Mouse (Mus musculus) lung, embryonic 14.5 days (tissue): ENCODE measurements around the gene Kcne2. TPM values are rescaled to one million over a fixed set of nuclear protein-coding genes. Genes with fewer than 3 reads are reported as not detected.

Experiments
- ATAC-seq: fragments of 200-750 bp; cut with Nextera tagmentation; 2 replicates; pipeline ENCODE4 v1.8.0; 2017; ENCODE audit warnings: mild to moderate bottlenecking, moderate TSS enrichment, moderate library complexity; ENCODE audit not compliant: insufficient read depth
- DNase-seq: peaks from one replicate; pipeline ENCODE4 v3.0.0-alpha.2; 2015
- H3K27ac ChIP-seq: fragments of 300-500 bp; sonication (generic); 2 replicates; pipeline ENCODE4 v1.5.1; 2014; ENCODE audit warnings: low read depth, mild to moderate bottlenecking, moderate library complexity
- H3K27me3 ChIP-seq: fragments of 300-500 bp; sonication (generic); 2 replicates; pipeline ENCODE4 v1.6.1; 2014; ENCODE audit warnings: low read length, control low read depth; ENCODE audit not compliant: insufficient read depth
- H3K36me3 ChIP-seq: fragments of 300-500 bp; sonication (generic); 2 replicates; pipeline ENCODE4 v1.6.1; 2014; ENCODE audit warnings: control low read depth; ENCODE audit not compliant: insufficient read depth
- H3K4me1 ChIP-seq: fragments of 300-500 bp; sonication (generic); 2 replicates; pipeline ENCODE4 v1.6.1; 2014; ENCODE audit warnings: antibody characterized with exemption, control low read depth; ENCODE audit not compliant: insufficient read depth
- H3K4me2 ChIP-seq: fragments of 300-500 bp; sonication (generic); 2 replicates; pipeline ENCODE4 v1.6.1; 2014; ENCODE audit warnings: mild to moderate bottlenecking
- H3K4me3 ChIP-seq: fragments of 300-500 bp; sonication (generic); 2 replicates; pipeline ENCODE4 v1.5.1; 2014; ENCODE audit warnings: low read depth, low read length
- H3K9ac ChIP-seq: fragments of 300-500 bp; sonication (generic); 2 replicates; pipeline ENCODE4 v1.6.1; 2014
- H3K9me3 ChIP-seq: fragments of 300-500 bp; sonication (generic); 2 replicates; pipeline ENCODE4 v1.6.1; 2016; ENCODE audit warnings: low read depth, low read length, control low read depth
- CTCF ChIP-seq: IDR thresholded peaks from 2 replicates; pipeline ENCODE4 v1.5.1; 2016; ENCODE audit warnings: antibody characterized with exemption, low read depth
- WGBS: fragments of 180-500 bp; shearing (Covaris S2); extraction: QIAGEN DNeasy Blood & Tissue Kit; methylation state at CpG from one replicate; pipeline ENCODE4 v1.1.7; 2014; 5-methylcytosine and 5-hydroxymethylcytosine counted together
- polyA plus RNA-seq: library from polyadenylated mRNA; unstranded; fragments of >200 nt; fragmentation: Nextera tagmentation; extraction: Ambion mirVana; gene quantifications from 2 replicates; pipeline ENCODE4 v1.2.1, GENCODE M21; 2014

Kcne2 gene
- 0.21 and 0.26 TPM in 2 replicates for polyA plus RNA-seq

DNA sequence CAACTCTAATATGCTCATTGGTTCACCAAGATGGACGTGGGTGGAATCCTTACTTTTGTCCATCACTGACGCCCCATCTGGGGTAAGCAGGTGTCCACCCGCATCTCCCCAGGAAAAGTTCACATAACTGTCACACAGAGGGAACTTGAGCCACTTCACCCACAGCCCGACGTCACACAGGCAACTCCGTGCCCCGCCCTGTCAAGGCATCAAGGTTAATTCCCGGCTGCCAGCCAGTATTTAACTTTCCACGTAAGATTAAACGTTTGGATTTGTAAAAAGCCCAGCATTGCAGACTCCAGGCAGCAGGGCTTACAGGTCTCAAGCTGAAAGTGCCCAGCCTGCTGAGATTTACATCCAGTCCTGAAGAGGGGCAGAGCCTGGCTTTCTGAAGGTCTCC is at the start of gene Kcne2:
Gene Kcne2 (plus strand): TSS at position 289 of the 400 bp plus-strand sequence.
- Histone ChIP-seq H3K9ac (no peak within 1 kb of the TSS), H3K36me3 (no peaks in the 10 kb centered on the region), H3K4me3 (no peak within 1 kb of the TSS), H3K4me2 (no peak within 1 kb of the TSS), H3K27me3 (no peaks in the 10 kb centered on the region), H3K4me1 (no peaks in the 10 kb centered on the region), H3K27ac (no peak within 1 kb of the TSS), H3K9me3 (no peaks in the 10 kb centered on the region)
- ATAC-seq (no peak), DNase-seq (peak; percentile 39)
- no peak for TF ChIP-seq CTCF
- WGBS = 47% methylated on average over 10 of the region's 10 CpGs

DNA sequence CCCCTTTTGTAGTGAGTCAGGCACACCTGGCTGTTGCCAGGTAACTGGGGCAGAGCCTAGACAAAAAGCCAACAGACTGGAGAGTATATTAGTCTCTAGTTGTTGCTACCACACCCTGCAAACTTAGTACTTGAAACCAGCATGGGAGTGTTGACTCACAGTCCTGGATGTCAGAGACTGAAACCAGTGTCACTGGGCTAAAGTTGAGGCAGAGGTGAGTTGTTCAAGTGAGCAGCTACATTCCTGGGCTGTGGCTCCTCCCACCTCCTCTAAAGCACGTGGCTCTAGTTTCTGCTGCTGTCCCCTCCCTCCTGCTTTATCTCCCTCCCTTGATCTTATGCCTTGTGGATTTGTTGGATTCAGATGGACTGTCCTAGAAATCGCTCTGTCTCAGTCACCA is 46.3 kb upstream of the Kcne2 start:
- no peak overlapping the region for H3K4me2 ChIP-seq
- DNase-seq (peak; percentile 20), ATAC-seq (no peak)
- no peaks in the 10 kb centered on the region for H3K36me3 ChIP-seq
- no peak overlapping the region for H3K27ac ChIP-seq
- H3K4me1 ChIP-seq = 0 out of 2 replicates have a peak, but pooled peaks cover 4% of the 10 kb centered on the region
- H3K9me3 ChIP-seq = no peaks in the 10 kb centered on the region
- no peak for TF ChIP-seq CTCF
- no peak overlapping the region for H3K9ac ChIP-seq
- H3K27me3 ChIP-seq = no peaks in the 10 kb centered on the region
- H3K4me3 ChIP-seq = no peak overlapping the region
- whole genome bisulfite sequencing = 41% methylated on average over 2 of the region's 2 CpGs

DNA sequence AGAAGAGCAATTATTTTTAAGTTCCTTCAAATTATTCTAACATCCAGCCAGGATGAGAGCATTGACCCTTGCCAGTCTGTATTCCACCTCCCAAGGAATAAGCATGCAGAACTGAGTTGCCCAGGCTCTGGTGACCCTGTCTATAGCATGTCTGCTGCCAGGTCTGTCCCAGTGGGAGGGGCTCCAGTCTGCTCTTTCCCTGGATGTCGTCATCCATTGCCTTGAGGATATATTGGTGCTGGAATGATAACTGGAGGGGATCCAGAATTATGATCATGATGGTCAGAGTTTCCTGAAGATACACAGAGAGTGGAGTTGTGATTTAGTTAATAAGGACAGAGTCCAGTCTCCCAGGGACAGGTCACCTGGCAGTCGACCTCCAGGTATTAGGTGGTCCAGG is 45.2 kb upstream of the Kcne2 start:
- Histone ChIP-seq H3K27me3 (no peaks in the 10 kb centered on the region), H3K4me2 (no peak overlapping the region), H3K9me3 (no peaks in the 10 kb centered on the region), H3K36me3 (no peaks in the 10 kb centered on the region), H3K4me3 (no peak overlapping the region), H3K27ac (no peak overlapping the region), H3K4me1 (0 out of 2 replicates have a peak, but pooled peaks cover 4% of the 10 kb centered on the region), H3K9ac (no peak overlapping the region)
- DNase-seq (no peak), ATAC-seq (no peak)
- 58% methylated on average over 2 of the region's 2 CpGs for WGBS
- TF ChIP-seq CTCF = no peak

- Histone ChIP-seq H3K27ac (no peak overlapping the region), H3K27me3 (no peaks in the 10 kb centered on the region), H3K4me2 (no peak overlapping the region), H3K9ac (no peak overlapping the region), H3K36me3 (no peaks in the 10 kb centered on the region), H3K9me3 (no peaks in the 10 kb centered on the region), H3K4me1 (0 out of 2 replicates have a peak, but pooled peaks cover 4% of the 10 kb centered on the region), H3K4me3 (no peak overlapping the region)
- DNase-seq (peak; percentile 13), ATAC-seq (no peak)
- TF ChIP-seq CTCF = no peak
- 28% methylated on average over 11 of the region's 11 CpGs for WGBS
Observed at GRCm38 (mm10) chr16:92247700-92248099, 44.5 kb upstream of the Kcne2 start.

GRCm38 (mm10) chr16:92249681-92250080 is 42.5 kb upstream of the Kcne2 start:
- Histone ChIP-seq H3K27me3 (no peaks in the 10 kb centered on the region), H3K27ac (no peak overlapping the region), H3K4me3 (no peak overlapping the region), H3K36me3 (no peaks in the 10 kb centered on the region), H3K4me2 (no peak overlapping the region), H3K9ac (no peak overlapping the region), H3K9me3 (no peaks in the 10 kb centered on the region), H3K4me1 (0 out of 2 replicates have a peak, but pooled peaks cover 4% of the 10 kb centered on the region)
- TF ChIP-seq CTCF = no peak
- ATAC-seq (no peak), DNase-seq (no peak)
- 74% methylated on average over 3 of the region's 3 CpGs for WGBS

- Histone ChIP-seq H3K4me1 (0 out of 2 replicates have a peak, but pooled peaks cover 4% of the 10 kb centered on the region), H3K27me3 (no peaks in the 10 kb centered on the region), H3K27ac (no peak overlapping the region), H3K4me2 (no peak overlapping the region), H3K4me3 (no peak overlapping the region), H3K9me3 (no peaks in the 10 kb centered on the region), H3K9ac (no peak overlapping the region), H3K36me3 (no peaks in the 10 kb centered on the region)
- ATAC-seq = no peak
- TF ChIP-seq CTCF = no peak
- no peak for DNase-seq
- 79% methylated on average over 5 of the region's 5 CpGs for WGBS
Observed at GRCm38 (mm10) chr16:92250452-92250851, 41.7 kb upstream of the Kcne2 start.

DNA sequence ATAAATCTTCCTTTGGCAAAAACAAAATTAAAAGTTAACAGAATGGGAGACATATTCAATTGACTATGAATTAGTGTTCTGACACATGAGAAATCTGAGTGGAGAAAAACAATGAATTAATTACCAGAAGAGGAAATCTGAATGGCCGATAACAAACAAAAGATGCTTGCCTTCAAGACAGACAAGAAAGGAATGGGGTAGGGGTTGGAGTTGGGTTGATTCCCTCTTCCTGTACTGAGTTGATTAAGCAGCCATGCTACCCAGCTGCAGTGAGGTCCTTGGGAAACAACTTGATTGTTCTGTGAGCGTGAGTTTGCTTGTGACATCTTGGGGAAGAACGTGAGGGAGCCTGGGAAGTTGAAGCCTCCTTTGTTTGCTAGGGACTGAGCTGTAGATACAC is 37.9 kb upstream of the Kcne2 start:
- H3K36me3 ChIP-seq = no peaks in the 10 kb centered on the region
- DNase-seq (no peak), ATAC-seq (no peak)
- no peak overlapping the region for H3K27ac ChIP-seq
- H3K9ac ChIP-seq = no peak overlapping the region
- H3K27me3 ChIP-seq = no peaks in the 10 kb centered on the region
- H3K9me3 ChIP-seq = no peaks in the 10 kb centered on the region
- 70% methylated on average over 3 of the region's 3 CpGs for WGBS
- no peaks in the 10 kb centered on the region for H3K4me1 ChIP-seq
- H3K4me2 ChIP-seq = no peak overlapping the region
- TF ChIP-seq CTCF = no peak
- no peak overlapping the region for H3K4me3 ChIP-seq

DNA sequence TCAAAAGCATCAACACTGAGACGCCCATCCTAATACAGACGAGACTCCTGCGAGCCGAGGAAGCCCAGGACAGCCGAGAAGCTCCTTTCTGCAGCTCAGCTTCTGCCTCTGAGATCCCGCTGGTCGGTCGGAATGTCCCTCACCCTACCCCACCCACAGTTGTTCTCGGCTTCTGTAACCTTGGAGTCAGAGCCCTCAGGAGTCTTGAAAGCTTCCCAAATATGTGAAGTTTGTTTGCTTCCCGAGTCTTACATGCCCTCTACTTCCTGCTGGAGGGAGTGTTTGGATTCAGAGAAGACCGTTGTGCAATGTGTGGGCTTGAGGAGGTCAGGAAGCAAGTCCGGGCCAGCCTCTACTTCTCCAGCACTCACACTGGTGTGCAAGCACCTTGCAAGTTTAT is 24.3 kb upstream of the Kcne2 start:
- peak; percentile 54 for ATAC-seq
- H3K4me2 ChIP-seq = no peak overlapping the region
- no peak for TF ChIP-seq CTCF
- H3K4me3 ChIP-seq = no peak overlapping the region
- 52% methylated on average over 12 of the region's 12 CpGs for WGBS
- H3K36me3 ChIP-seq = no peaks in the 10 kb centered on the region
- H3K27me3 ChIP-seq = no peaks in the 10 kb centered on the region
- H3K4me1 ChIP-seq = no peaks in the 10 kb centered on the region
- peak; percentile 53 for DNase-seq
- H3K9ac ChIP-seq = no peak overlapping the region
- H3K27ac ChIP-seq = no peak overlapping the region
- H3K9me3 ChIP-seq = no peaks in the 10 kb centered on the region
